Mouse (Mus musculus) layer of hippocampus, adult 2 months (tissue): ENCODE measurements at regions not wholly inside any gene's neighbourhood (a gene's known extent, or its start where the extent isn't known, plus 50 kb on each side); places are given as distances from the start of the nearest gene placed in this dataset.
"Not testable (repeated sequence)": the region's sequence is repeated elsewhere in the genome, so short reads cannot be mapped to it uniquely, and the experiment has no call there.

Experiments used
- DNase-seq, 2 experiments: peaks; one replicate each; pipeline ENCODE4 v3.0.0; 2022; ENCODE audit warnings: low spot score in 2 of 2
- H3K27ac ChIP-seq: fragments of 200-600 bp; 2 replicates; pipeline ENCODE4 v1.8.1; 2022
- H3K4me3 ChIP-seq: fragments of 200-600 bp; 2 replicates; pipeline ENCODE4 v1.8.1; 2022; ENCODE audit warnings: mild to moderate bottlenecking
- CTCF ChIP-seq: fragments of 200-600 bp; conservative IDR thresholded peaks from 2 replicates; pipeline ENCODE4 v1.8.1; 2022; ENCODE audit warnings: antibody characterized with exemption, mild to moderate bottlenecking, moderate library complexity

- Histone ChIP-seq H3K4me3 (no peak overlapping the region), H3K27ac (no peak overlapping the region)
- TF ChIP-seq CTCF: peak; percentile 35
- DNase-seq: no peak
Observed at GRCm38 (mm10) chr10:110840864-110841263, 78.7 kb upstream of the Csrp2 start.

GRCm38 (mm10) chr10:110841670-110842069, 77.9 kb upstream of the Csrp2 start:
- TF ChIP-seq CTCF: no peak
- DNase-seq: no peak
- Histone ChIP-seq H3K4me3 (no peak overlapping the region), H3K27ac (no peak overlapping the region)

- not testable (repeated sequence) for H3K4me3 ChIP-seq, H3K27ac ChIP-seq, DNase-seq
Observed at GRCm38 (mm10) chr10:110854663-110855163, 64.9 kb upstream of the Csrp2 start.

GRCm38 (mm10) chr10:110855645-110856383, 63.8 kb upstream of the Csrp2 start:
- DNase-seq, H3K4me3 ChIP-seq, H3K27ac ChIP-seq: not testable (repeated sequence)

- H3K27ac ChIP-seq: no peak overlapping the region
- TF ChIP-seq CTCF: no peak
- no peak overlapping the region for H3K4me3 ChIP-seq
- no peak for DNase-seq
Observed at GRCm38 (mm10) chr10:110857320-110858097, 62.1 kb upstream of the Csrp2 start.

- DNase-seq: no peak
- no peak for TF ChIP-seq CTCF
- Histone ChIP-seq H3K4me3 (no peak overlapping the region), H3K27ac (no peak overlapping the region)
Observed at GRCm38 (mm10) chr10:110858098-110858360, 61.6 kb upstream of the Csrp2 start.

- no peak for DNase-seq
- Histone ChIP-seq H3K4me3 (no peak overlapping the region), H3K27ac (no peak overlapping the region)
- TF ChIP-seq CTCF: no peak
Observed at GRCm38 (mm10) chr10:110858407-110858920, 61.1 kb upstream of the Csrp2 start.

- DNase-seq: no peak
- Histone ChIP-seq H3K27ac (no peak overlapping the region), H3K4me3 (no peak overlapping the region)
- no peak for TF ChIP-seq CTCF
Observed at GRCm38 (mm10) chr10:110859307-110859706, 60.3 kb upstream of the Csrp2 start.
